ENCODE assay signal across 8 mouse cellular contexts in the genomic region with DNA sequence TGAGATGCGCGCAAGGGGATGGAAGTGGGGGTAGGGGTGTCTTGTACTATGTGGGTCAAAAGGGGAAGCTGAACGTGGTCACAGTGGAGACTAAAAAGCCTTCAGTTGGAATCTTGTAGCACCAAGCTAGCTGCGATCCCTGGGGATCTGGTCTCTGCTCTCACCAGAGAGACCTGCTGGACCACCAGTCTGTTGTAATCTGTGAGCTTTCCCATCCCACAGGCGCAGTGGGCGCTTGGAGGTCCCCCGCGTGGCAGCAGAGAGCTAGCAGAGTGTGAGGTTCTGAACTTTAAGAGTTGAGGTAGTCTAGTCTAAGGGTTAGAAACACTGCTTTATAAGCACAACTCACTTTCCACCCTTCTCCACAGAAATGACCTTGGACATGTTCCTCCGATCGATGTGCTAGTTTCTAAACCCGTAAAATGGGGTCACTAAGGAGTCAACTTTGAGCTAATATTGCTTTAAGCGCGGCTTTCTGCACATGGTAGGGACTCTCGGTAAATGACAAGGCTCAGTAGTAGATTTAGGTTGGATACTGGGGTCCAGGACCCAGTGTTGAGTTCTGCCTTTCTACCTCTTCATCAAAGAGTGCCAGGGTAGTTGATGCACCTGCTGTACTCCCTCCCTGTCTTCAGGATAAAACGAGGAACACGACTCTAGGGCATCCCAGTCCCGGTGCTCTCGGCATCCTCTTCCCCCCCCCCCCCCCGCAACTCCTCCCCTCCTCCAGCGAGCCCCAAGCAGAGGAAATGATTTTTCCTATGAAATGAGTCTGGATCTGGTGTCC. TPM values are rescaled to one million over a fixed set of nuclear protein-coding genes. Genes with fewer than 3 reads are reported as not detected.
DNase-seq lines count a peak whose midpoint lies in the region; ATAC-seq and TF ChIP-seq lines count a peak whose summit lies in the region.

A gene (plus strand): TSS at position 762 of the 787 bp plus-strand sequence.

- peak within 1 kb of the TSS; percentile 41 for H3K9ac ChIP-seq in heart, postnatal 0 days (replicated peaks; ENCODE audit: low read depth, low read length)
- peak within 1 kb of the TSS; percentile 75 for H3K9ac ChIP-seq in forebrain, embryonic 14.5 days (ENCODE audit: low read length)
- H3K9ac ChIP-seq in limb, embryonic 13.5 days = peak within 1 kb of the TSS; percentile 59
- H3K9ac ChIP-seq in stomach, embryonic 15.5 days = peak within 1 kb of the TSS; percentile 19; the same call in 1 of the 2 replicates

- H3K27ac ChIP-seq in heart, postnatal 0 days (ENCODE audit: low read depth) = no peak within 1 kb of the TSS
- H3K27ac ChIP-seq in brown adipose tissue, adult 24 weeks (replicated peaks; ENCODE audit: low read depth, low read length) = no peak within 1 kb of the TSS
- peak within 1 kb of the TSS; percentile 82 for H3K27ac ChIP-seq in forebrain, embryonic 14.5 days (ENCODE audit: low read depth, low read length)
- no peak within 1 kb of the TSS for H3K27ac ChIP-seq in limb, embryonic 13.5 days
- no peak within 1 kb of the TSS for H3K27ac ChIP-seq in stomach, embryonic 15.5 days

- H3K4me3 ChIP-seq in heart, postnatal 0 days (ENCODE audit: low read depth, low read length) = peak within 1 kb of the TSS; percentile 61
- peak within 1 kb of the TSS; percentile 24 for H3K4me3 ChIP-seq in brown adipose tissue, adult 24 weeks (ENCODE audit: insufficient read depth, low read depth, low read length)
- peak within 1 kb of the TSS; percentile 46 for H3K4me3 ChIP-seq in forebrain, embryonic 14.5 days (ENCODE audit: low read depth, low read length)
- H3K4me3 ChIP-seq in limb, embryonic 13.5 days = peak within 1 kb of the TSS; percentile 51
- H3K4me3 ChIP-seq in stomach, embryonic 15.5 days (replicated peaks) = peak within 1 kb of the TSS; percentile 50

- H3K9me3 ChIP-seq in heart, postnatal 0 days (replicated peaks; ENCODE audit: control insufficient read depth, low read length) = no peaks in the 10 kb centered on the region
- no peaks in the 10 kb centered on the region for H3K9me3 ChIP-seq in forebrain, embryonic 14.5 days (replicated peaks; ENCODE audit: control insufficient read depth, low read length)
- no peaks in the 10 kb centered on the region for H3K9me3 ChIP-seq in limb, embryonic 13.5 days
- H3K9me3 ChIP-seq in stomach, embryonic 15.5 days = no peaks in the 10 kb centered on the region

- WGBS in heart, postnatal 0 days = 29% methylated on average over 19 of the region's 20 CpGs
- 29% methylated on average over 19 of the region's 20 CpGs for WGBS in forebrain, embryonic 14.5 days
- 29% methylated on average over 20 of the region's 20 CpGs for WGBS in limb, embryonic 13.5 days
- WGBS in stomach, embryonic 15.5 days = 32% methylated on average over 19 of the region's 20 CpGs

- no peak for DNase-seq in heart, postnatal 0 days (ENCODE audit: low spot score)
- no peak for DNase-seq in heart, postnatal 4 days
- DNase-seq in forebrain, embryonic 14.5 days (ENCODE audit: low spot score) = no peak
- no peak for DNase-seq in gastrocnemius, adult 18-20 months (ENCODE audit: low spot score)
- DNase-seq in urinary bladder, adult 2 months (ENCODE audit: low spot score) = no peak

- no peak; the same call in 1 of the 2 replicates for ATAC-seq in heart, postnatal 0 days (ENCODE audit: insufficient read depth, low read depth)
- ATAC-seq in forebrain, embryonic 14.5 days = peak; percentile 12
- ATAC-seq in limb, embryonic 13.5 days (ENCODE audit: low FRiP score, low read depth) = no peak
- ATAC-seq in stomach, embryonic 15.5 days (ENCODE audit: insufficient read depth, low FRiP score, low read depth) = no peak

- H3K27me3 ChIP-seq in heart, postnatal 0 days (ENCODE audit: control insufficient read depth, insufficient read depth, low read length) = no peaks in the 10 kb centered on the region
- no peaks in the 10 kb centered on the region for H3K27me3 ChIP-seq in forebrain, embryonic 14.5 days (replicated peaks; ENCODE audit: control insufficient read depth, insufficient read depth, low read length)
- H3K27me3 ChIP-seq in limb, embryonic 13.5 days = peaks cover 24% of the 10 kb centered on the region
- H3K27me3 ChIP-seq in stomach, embryonic 15.5 days (replicated peaks) = no peaks in the 10 kb centered on the region

- no peak for TF ChIP-seq CTCF in heart, postnatal 0 days (IDR thresholded peaks at IDR 0.05; ENCODE audit: low read depth)

- no peaks in the 10 kb centered on the region for H3K4me1 ChIP-seq in heart, postnatal 0 days (ENCODE audit: control insufficient read depth, insufficient read depth)
- H3K4me1 ChIP-seq in brown adipose tissue, adult 24 weeks (ENCODE audit: control insufficient read depth, insufficient read depth, insufficient read length, low read length) = no peaks in the 10 kb centered on the region
- H3K4me1 ChIP-seq in forebrain, embryonic 14.5 days (ENCODE audit: control insufficient read depth, insufficient read depth, low read length) = peaks cover 12% of the 10 kb centered on the region; the same call in 1 of the 2 replicates
- H3K4me1 ChIP-seq in limb, embryonic 13.5 days = no peaks in the 10 kb centered on the region
- H3K4me1 ChIP-seq in stomach, embryonic 15.5 days = 0 out of 2 replicates have a peak, but pooled peaks cover 3% of the 10 kb centered on the region

- no peaks in the 10 kb centered on the region for H3K36me3 ChIP-seq in heart, postnatal 0 days (replicated peaks; ENCODE audit: control insufficient read depth, insufficient read depth, low read length)
- no peaks in the 10 kb centered on the region for H3K36me3 ChIP-seq in forebrain, embryonic 14.5 days (ENCODE audit: control insufficient read depth, insufficient read depth, low read length)
- H3K36me3 ChIP-seq in limb, embryonic 13.5 days = no peaks in the 10 kb centered on the region
- no peaks in the 10 kb centered on the region for H3K36me3 ChIP-seq in stomach, embryonic 15.5 days

- no peak for TF ChIP-seq EP300 in heart, postnatal 0 days (IDR thresholded peaks at IDR 0.05; ENCODE audit: low read depth)

- peak within 1 kb of the TSS; percentile 96 for H3K4me2 ChIP-seq in heart, postnatal 0 days (ENCODE audit: low read depth, low read length)
- H3K4me2 ChIP-seq in forebrain, embryonic 14.5 days (ENCODE audit: low read length) = peak within 1 kb of the TSS; percentile 62
- peak within 1 kb of the TSS; percentile 93 for H3K4me2 ChIP-seq in limb, embryonic 13.5 days (replicated peaks)
- H3K4me2 ChIP-seq in stomach, embryonic 15.5 days = peak within 1 kb of the TSS; percentile 89

RNA-seq across cellular contexts. Expression of the gene that starts here (rescaled TPM):
- total RNA-seq in heart, postnatal 0 days (2014; rRNA removed; ENCODE audit: low replicate concordance) = 0.11 and 0.66 TPM in 2 replicates
- 0.18 and 0.25 TPM in 2 replicates for polyA plus RNA-seq in heart, postnatal 0 days (2015; fragmentation: Nextera tagmentation; extraction: Ambion mirVana)
- total RNA-seq in heart, postnatal 4 days (2021) = under 1 TPM; 0.86 to 0.99 TPM
- polyA plus RNA-seq in brown adipose tissue, adult 24 weeks (2012; ENCODE audit: insufficient read depth, insufficient read length, missing spikeins) = not detected in 2 replicates
- polyA plus RNA-seq in forebrain, embryonic 14.5 days (2014; fragmentation: Nextera tagmentation; extraction: Ambion mirVana) = 12.9 and 19.1 TPM in 2 replicates
- 1.5 and 1.7 TPM in 2 replicates for polyA plus RNA-seq in limb, embryonic 13.5 days (2015; fragmentation: Nextera tagmentation; extraction: Ambion mirVana)
- 2.3 and 2.5 TPM in 2 replicates for polyA plus RNA-seq in stomach, embryonic 15.5 days (2015; fragmentation: Nextera tagmentation; extraction: Ambion mirVana)
- total RNA-seq in gastrocnemius, adult 18-20 months (2021) = under 1 TPM; 0.43 to 0.57 TPM
- polyA plus RNA-seq in urinary bladder, adult 2 months (2012; rRNA removed) = 0.34 and 0.44 TPM in 2 replicates

Comparison
In these comparisons a context has a peak if more than half of its experiments do, and no peak if none do; other contexts are left out.
1. H3K9ac ChIP-seq: peak in every context shown above with its lines; median percentile 75 in forebrain, embryonic 14.5 days; 59 in limb, embryonic 13.5 days; 41 in heart, postnatal 0 days; 19 in stomach, embryonic 15.5 days.